Mouse (Mus musculus) cerebellum, adult 2 months (tissue): ENCODE results near the gene Apopt1.

ENCODE experiments used
- CTCF ChIP-seq: fragments of 200-500 bp; IDR thresholded peaks from 2 replicates; pipeline ENCODE4 v1.5.1; 2011; ENCODE audit warnings: low read depth, mild to moderate bottlenecking, control low read depth, low read length, moderate library complexity, borderline replicate concordance; ENCODE audit not compliant: insufficient read depth
- POLR2A ChIP-seq: fragments of 200-500 bp; IDR thresholded peaks from 2 replicates; pipeline ENCODE4 v1.6.1; 2011; ENCODE audit warnings: low read length, control low read depth, borderline replicate concordance; ENCODE audit not compliant: insufficient read depth

DNA sequence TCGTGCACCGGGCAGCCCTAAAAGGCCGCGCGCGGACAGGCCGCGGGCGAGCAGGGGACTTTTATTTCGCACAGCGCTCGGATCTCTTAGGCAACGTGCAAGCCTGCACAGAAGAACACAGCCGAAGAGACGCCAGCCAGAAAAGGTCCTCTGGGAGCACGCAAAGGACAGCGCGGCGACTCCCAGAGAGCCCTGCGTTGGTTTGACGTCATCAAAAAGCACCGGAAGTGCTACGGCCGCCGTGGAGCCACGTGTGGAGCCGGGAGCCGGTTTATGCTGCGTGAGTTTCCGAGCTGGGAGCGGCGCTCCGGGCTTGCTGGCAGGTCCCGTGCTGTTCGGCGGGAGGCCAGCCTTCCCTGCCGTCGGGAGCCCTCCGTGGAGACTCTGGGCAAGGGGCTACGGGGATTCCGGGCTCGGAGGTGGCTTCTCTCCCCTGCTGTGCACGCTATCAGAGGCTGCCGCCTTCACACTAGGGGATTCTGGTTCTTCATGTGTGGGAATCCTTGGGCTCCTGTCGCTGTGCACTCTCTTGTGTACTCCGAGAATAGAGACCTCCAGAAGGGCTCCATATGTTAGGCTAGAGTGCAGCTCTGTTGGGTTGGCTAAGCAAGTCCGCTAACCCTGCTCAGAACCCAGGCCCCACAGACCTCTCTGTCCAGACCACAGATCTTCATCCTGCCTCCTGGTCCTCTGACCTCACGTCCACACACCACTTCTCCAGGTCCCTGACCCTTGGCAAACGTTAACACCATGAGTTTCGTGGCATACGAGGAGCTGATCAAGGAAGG is 35.0 kb upstream of the Apopt1 start, which contains the start of gene Trmt61a:
- TF ChIP-seq POLR2A (peak; percentile 90), CTCF (no peak)
